Mouse (Mus musculus) urinary bladder, postnatal 36 days (tissue): ENCODE results near the gene 2410004P03Rik.
A peak's percentile ranks its signal among the peaks of the same experiment; 100 is the strongest.
"Not testable (repeated sequence)": the region's sequence is repeated elsewhere in the genome, so short reads cannot be mapped to it uniquely, and the experiment has no call there.

Experiments used
- DNase-seq, 2 experiments: peaks; one replicate each; pipeline ENCODE4 v3.0.0; 2022; ENCODE audit warnings: low spot score in 2 of 2, mixed read lengths in 1 of 2

2410004P03Rik gene

GRCm38 (mm10) chr12:17021125-17021524, 9.6 kb upstream of the 2410004P03Rik start:
- not testable (repeated sequence) for DNase-seq

- peak; percentile 31 to 32 for DNase-seq
Observed at GRCm38 (mm10) chr12:17018468-17018867, 6.9 kb upstream of the 2410004P03Rik start.

GRCm38 (mm10) chr12:17015711-17016110, 4.2 kb upstream of the 2410004P03Rik start:
- no peak for DNase-seq

GRCm38 (mm10) chr12:17012067-17012899, 756 bp upstream of the 2410004P03Rik start:
- no peak for DNase-seq

GRCm38 (mm10) chr12:17009466-17009865, 2.1 kb downstream of the 2410004P03Rik start:
- DNase-seq: no peak

- no peak for DNase-seq
Observed at GRCm38 (mm10) chr12:17001211-17001610, 10.3 kb downstream of the 2410004P03Rik start.

- no peak for DNase-seq
Observed at GRCm38 (mm10) chr12:17000628-17001027, 10.9 kb downstream of the 2410004P03Rik start.

GRCm38 (mm10) chr12:16999739-17000497, 11.6 kb downstream of the 2410004P03Rik start, which contains the start of gene Pqlc3:
Gene Pqlc3 (minus strand): TSS chr12:17000408.
- DNase-seq: peak; percentile 84 to 87

GRCm38 (mm10) chr12:16999146-16999545, 12.4 kb downstream of the 2410004P03Rik start:
- no peak for DNase-seq

- DNase-seq: no peak
Observed at GRCm38 (mm10) chr12:16996886-16997462, 14.6 kb downstream of the 2410004P03Rik start.

GRCm38 (mm10) chr12:16996281-16996680, 15.2 kb downstream of the 2410004P03Rik start:
- DNase-seq: no peak

- no peak for DNase-seq
Observed at GRCm38 (mm10) chr12:16994291-16994690, 17.2 kb downstream of the 2410004P03Rik start.

- no peak for DNase-seq
Observed at GRCm38 (mm10) chr12:16992355-16992754, 19.2 kb downstream of the 2410004P03Rik start.

- DNase-seq: no peak
Observed at GRCm38 (mm10) chr12:16991376-16991775, 20.2 kb downstream of the 2410004P03Rik start.

- no peak for DNase-seq
Observed at GRCm38 (mm10) chr12:16985778-16986177, 25.7 kb downstream of the 2410004P03Rik start.

GRCm38 (mm10) chr12:16977120-16977519, 34.4 kb downstream of the 2410004P03Rik start:
- no peak for DNase-seq

- no peak for DNase-seq
Observed at GRCm38 (mm10) chr12:16966811-16967210, 44.7 kb downstream of the 2410004P03Rik start.

- DNase-seq: no peak
Observed at GRCm38 (mm10) chr12:16963354-16963753, 48.2 kb downstream of the 2410004P03Rik start.

- DNase-seq: no peak
Observed at GRCm38 (mm10) chr12:16958851-16959250, 52.7 kb downstream of the 2410004P03Rik start.
